Mouse (Mus musculus): Measurements from ENCODE around the gene Ifi209. TPM values are rescaled to one million over a fixed set of nuclear protein-coding genes. Genes with fewer than 3 reads are reported as not detected.

Gene Ifi209
- polyA plus RNA-seq, 1 experiment from 2014 or later, result not detected

Small RNA genes within 50 kb of the gene (microRNA-seq; reads per million reads assigned to microRNA genes)
- gene Gm44339, result not detected

Other genes with a start within 250 kb of the Ifi209 start
- gene Ifi206, start 139.9 kb upstream of the Ifi209 start, polyA plus RNA-seq (2016; fragmentation: Nextera tagmentation; extraction: Ambion mirVana), result not detected in 2 replicates
- gene Ifi214, start 95.0 kb upstream of the Ifi209 start, polyA plus RNA-seq (2016; fragmentation: Nextera tagmentation; extraction: Ambion mirVana), result not detected in 2 replicates
- gene Ifi213, start 31.6 kb upstream of the Ifi209 start, polyA plus RNA-seq (2016; fragmentation: Nextera tagmentation; extraction: Ambion mirVana), result not detected in 2 replicates
- gene Ifi208, start 42.8 kb downstream of the Ifi209 start, polyA plus RNA-seq (2016; fragmentation: Nextera tagmentation; extraction: Ambion mirVana), result not detected in 2 replicates
- 0.16 and 0.65 TPM in 2 replicates for gene Ifi207, start 110.8 kb downstream of the Ifi209 start, polyA plus RNA-seq (2016; fragmentation: Nextera tagmentation; extraction: Ambion mirVana)
- gene Ifi204, start 136.0 kb downstream of the Ifi209 start, polyA plus RNA-seq (2016; fragmentation: Nextera tagmentation; extraction: Ambion mirVana), result 0.59 and 0.96 TPM in 2 replicates

Data from midbrain, embryonic 10.5 days (tissue).